18 mouse cellular contexts compared by ENCODE assay signal in genomic region chr13:47896646-47897045, GRCm38 (mm10).
"Had no signal": no experiment of that assay in that cellular context is flagged by ENCODE, and none has a peak within 500 bp of the region (broad histone marks: within the 10 kb centered on the region; RNA-seq: fewer than 3 reads in every experiment).

No protein-coding gene starts in this region.

- H3K4me2 ChIP-seq: liver, embryonic 13.5 days; midbrain, embryonic 11.5 days; neural tube, embryonic 12.5 days; neural tube, embryonic 15.5 days; stomach, embryonic 15.5 days had no signal

- H3K4me1 ChIP-seq: liver, embryonic 13.5 days; neural tube, embryonic 12.5 days; neural tube, embryonic 15.5 days; stomach, embryonic 15.5 days had no signal

- H3K27me3 ChIP-seq: liver, embryonic 13.5 days; neural tube, embryonic 12.5 days; neural tube, embryonic 15.5 days; stomach, embryonic 15.5 days had no signal

- H3K27ac ChIP-seq: left cerebral cortex, adult 2 months; liver, embryonic 13.5 days; neural tube, embryonic 12.5 days; neural tube, embryonic 15.5 days; stomach, embryonic 15.5 days had no signal

- DNase-seq: kidney, adult 18-20 months; kidney, adult 9 months; kidney, postnatal 14 days; liver, embryonic 13.5 days; lung, adult 2 months; lung, postnatal 14 days; lung, postnatal 4 days; midbrain, embryonic 14.5 days; right cerebral cortex, adult 18-20 months; right cerebral cortex, postnatal 14 days; spleen, adult 18-20 months; thymus, postnatal 25 days had no signal

- H3K4me3 ChIP-seq: left cerebral cortex, adult 2 months; liver, embryonic 13.5 days; neural tube, embryonic 12.5 days; neural tube, embryonic 15.5 days; stomach, embryonic 15.5 days had no signal

- H3K36me3 ChIP-seq: liver, embryonic 13.5 days; neural tube, embryonic 12.5 days; neural tube, embryonic 15.5 days; stomach, embryonic 15.5 days had no signal

- ATAC-seq: intestine, embryonic 16.5 days had no signal

- H3K9me3 ChIP-seq: neural tube, embryonic 12.5 days; stomach, embryonic 15.5 days had no signal

- H3K9ac ChIP-seq: liver, embryonic 13.5 days; neural tube, embryonic 12.5 days; neural tube, embryonic 15.5 days; stomach, embryonic 15.5 days had no signal
